Mouse (Mus musculus) lung, postnatal 10 days (tissue): Measurements from ENCODE around the gene Cobll1.
A peak's percentile ranks its signal among the peaks of the same experiment; 100 is the strongest.

Experiments
- DNase-seq: peaks from one replicate; pipeline ENCODE4 v3.0.0; 2021

The Cobll1 gene

DNA sequence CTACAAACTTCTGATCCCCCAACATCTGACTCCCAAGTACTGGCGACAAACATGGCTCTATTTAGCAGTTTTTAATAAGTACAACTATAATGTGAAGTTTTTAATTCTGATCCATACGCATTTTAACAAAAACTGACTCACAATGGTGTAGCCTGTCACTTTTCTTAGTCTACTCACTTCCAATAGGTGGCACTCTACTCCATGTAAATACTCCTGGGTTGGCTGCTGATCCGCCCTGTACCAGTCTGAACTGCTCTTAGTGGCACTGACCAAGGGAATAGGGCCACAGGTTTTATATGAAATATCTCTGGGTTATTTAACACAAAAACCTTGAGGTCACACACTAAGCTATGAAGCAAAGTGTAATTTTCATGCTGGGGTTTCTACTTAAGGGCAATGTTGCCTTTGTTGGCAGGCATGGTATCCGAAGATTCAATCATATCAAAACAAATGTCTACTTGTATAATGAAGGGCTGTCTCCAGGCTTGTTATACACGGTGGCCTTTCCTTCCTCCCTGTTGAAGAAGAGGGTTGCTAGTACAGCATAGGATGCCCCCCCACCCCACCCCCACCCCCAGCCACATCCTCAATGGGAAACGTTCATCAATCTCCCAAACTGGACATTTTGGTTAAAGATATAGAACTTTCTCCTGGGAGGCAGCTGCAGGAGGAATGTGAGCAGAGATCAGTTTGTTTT is 93.6 kb downstream of the Cobll1 start:
- DNase-seq, result peak; percentile 54

DNA sequence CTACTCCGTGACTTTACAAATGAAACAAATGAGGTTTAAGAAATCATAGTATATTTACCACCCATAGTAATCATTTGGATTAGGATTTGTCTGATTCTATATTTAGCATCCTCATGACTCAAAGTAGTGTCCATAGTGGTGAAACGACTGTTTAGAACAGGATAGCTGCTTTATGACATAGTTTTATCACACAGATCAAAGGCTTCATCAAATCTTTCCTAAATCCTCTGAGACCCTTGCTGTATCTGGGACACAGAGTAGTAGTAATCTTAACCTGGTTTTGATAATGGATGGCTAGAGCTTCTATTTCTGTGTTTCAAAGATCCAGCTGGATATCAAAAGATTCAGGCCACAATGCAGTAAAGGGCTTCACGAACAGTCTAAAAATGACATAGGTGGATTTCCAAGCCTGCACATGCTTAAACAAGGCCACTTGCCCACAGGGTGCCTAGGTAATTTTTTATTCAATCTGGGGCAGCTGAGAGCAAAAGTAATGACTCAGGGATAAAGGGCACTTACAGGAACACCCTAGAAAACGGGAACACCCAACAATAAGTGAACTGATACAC is 98.0 kb downstream of the Cobll1 start:
- no peak for DNase-seq

DNA sequence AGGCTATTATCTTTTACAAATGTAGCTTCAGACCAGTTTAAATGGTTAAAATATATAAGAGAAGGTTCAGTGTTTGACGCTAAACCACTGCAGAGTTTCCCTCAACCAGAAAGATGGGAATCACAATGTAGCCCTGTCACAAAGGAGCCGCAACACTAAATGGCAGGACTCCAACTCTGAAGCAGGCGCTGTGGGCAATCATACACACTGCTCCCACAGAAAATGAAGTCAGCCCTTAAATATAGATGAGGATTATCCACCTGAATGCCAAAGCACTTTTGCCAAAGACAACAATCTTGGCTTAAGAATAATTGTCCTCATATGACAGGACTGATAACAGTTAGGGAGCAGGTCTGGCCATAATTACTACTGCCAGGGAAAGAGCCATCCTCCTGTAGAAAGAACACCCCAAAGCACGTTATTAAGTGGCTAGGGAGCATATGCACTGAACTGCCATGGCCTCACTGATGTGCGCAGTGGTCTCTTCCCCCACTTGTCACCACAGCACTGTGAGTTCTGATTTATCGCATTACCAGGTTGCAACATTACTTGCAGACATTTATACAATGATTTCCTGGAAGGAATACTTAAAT is 98.8 kb downstream of the Cobll1 start:
- peak; percentile 8 for DNase-seq

DNA sequence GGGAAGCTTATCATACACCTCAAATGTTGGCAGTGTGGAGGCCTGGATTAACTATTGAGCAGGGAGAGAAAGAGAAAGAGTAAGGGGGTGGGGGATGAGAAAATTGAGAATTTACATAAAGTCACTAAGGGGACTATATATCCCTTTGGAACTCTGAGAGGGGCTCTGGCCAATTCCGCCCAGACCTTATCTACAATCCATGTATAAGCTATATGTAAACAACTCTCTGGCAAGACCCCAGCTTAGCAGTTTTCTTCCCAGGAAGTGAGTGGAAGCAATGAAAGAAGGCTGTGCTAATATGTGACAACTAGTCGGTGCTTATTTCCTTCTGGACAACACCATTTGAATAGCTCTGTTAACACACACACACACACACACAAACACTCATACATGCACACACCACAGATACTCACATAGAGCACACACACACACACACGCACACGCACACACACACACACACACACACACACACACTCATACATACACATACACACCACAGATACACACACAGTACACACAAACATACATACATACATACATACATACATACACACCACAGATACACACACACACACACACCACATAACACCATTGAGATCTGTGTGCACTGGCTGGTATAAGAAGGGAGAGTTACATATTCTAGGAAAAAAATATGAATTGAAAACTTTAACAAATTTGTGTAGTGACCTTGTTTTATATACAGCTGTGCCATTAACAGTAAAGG is 99.4 kb downstream of the Cobll1 start:
- DNase-seq, result no peak

GRCm38 (mm10) chr2:65138992-65139391 is 100.2 kb downstream of the Cobll1 start:
- no peak for DNase-seq

DNA sequence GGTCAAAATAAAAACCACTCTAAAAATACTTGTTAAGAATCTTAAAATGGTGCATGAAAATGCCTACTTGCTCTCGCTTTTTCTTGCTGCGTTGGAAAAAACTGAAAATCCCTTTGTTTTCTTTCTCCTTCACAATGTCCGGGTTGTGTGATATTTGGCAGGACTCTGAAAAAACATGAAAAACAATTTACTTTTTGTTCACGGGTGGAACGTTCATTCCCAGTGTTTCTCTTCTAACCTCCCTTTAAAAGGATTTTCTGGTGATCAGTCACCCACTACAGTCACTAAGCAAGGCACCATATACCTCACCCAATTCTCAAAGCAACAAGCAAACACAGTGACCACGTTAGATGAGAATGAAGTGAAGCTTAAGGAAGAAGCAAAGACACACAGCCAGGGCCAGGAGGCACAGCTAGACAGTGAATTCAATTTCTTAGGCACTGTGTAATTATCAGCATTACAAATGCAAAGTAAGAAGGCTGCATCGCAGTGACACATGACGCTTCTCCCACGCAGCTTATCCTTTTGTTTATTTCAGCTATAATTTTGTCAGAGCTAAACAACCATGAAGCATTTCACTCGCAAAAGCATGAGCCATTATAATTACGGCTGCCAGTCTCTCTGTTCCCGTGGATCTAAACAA is 112.9 kb downstream of the Cobll1 start:
- DNase-seq, result no peak

DNA sequence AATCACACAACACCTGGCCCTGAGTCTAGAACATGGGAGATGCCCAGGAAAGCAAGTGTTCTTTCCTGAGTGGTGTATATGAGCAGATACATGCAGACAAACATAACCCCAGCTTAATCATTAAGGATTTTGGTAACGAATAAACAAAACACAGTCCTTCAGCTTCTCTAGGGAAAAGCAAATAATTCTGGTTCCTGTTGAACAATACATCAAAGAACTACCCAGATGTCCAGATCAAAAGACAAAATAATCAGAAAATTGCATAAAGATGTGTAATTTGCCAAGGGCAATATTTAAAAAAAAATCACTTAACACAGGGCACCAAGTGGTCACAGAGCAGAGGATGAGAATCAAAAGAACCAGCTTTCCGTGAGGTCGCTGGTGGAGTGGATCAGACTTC is 115.5 kb downstream of the Cobll1 start:
- no peak for DNase-seq

- peak; percentile 72 for DNase-seq
Observed at GRCm38 (mm10) chr2:65121435-65121834, 117.8 kb downstream of the Cobll1 start.

GRCm38 (mm10) chr2:65121012-65121411 is 118.2 kb downstream of the Cobll1 start:
- DNase-seq, result no peak

DNA sequence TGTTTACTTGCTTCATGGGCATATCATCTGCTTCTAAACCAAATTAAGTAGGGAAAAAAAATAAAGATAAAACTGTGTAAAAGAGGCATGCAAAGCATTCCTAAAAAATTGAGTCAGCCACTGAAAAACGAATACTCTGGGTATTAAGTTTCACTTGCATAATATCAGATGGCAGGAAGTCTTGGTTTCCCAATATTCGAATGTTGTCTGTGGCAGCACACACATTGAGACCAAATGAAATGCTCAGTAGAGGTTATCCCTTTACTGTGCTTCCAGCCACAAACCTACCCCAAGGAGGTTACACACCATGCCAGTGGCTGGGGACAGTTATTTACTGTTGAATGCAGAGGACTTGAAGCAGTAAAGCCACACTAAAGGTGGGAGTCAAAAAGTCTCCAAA is 119.1 kb downstream of the Cobll1 start:
- no peak for DNase-seq

- no peak for DNase-seq
Observed at GRCm38 (mm10) chr2:65119667-65120066, 119.5 kb downstream of the Cobll1 start.

DNA sequence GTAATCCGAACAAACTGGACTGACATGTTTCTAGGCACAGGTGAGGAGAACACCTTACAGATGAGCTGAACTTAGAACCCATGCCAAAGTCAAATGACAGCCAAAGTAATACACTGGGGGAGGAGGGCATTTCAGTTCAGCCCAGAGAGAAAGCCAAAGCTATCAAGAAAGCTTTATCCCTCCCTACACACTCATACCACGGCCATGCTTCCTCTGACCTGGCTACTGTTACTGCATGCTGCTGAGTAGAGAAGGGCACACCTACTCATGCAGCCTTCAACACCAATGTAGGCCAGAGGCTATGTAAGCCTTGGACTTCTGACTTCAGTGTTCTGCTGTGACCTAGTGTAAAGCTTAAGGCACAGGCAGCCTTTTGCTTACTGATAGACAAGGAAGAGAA is 120.1 kb downstream of the Cobll1 start:
- no peak for DNase-seq

DNA sequence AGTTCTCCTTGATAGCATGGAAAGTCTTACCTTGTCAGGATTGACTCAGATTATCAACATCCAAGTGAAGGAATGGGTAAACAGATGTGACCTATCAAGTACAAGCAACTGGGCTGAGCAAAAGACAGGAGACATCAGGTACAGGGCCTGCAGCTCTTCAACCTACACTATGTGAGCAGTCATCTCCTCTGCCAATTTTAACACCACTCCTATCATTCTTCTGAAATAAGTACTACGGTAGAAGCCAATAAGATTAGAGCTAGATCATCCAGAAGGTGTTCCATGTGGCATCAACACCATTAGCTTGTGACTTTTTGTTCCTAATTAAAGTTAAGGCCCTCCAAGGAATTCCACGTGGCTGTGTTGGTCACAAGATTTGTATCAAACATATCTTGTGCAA is 121.3 kb downstream of the Cobll1 start:
- DNase-seq, result no peak

- DNase-seq, result no peak
Observed at GRCm38 (mm10) chr2:65116428-65117125, 122.6 kb downstream of the Cobll1 start.

DNA sequence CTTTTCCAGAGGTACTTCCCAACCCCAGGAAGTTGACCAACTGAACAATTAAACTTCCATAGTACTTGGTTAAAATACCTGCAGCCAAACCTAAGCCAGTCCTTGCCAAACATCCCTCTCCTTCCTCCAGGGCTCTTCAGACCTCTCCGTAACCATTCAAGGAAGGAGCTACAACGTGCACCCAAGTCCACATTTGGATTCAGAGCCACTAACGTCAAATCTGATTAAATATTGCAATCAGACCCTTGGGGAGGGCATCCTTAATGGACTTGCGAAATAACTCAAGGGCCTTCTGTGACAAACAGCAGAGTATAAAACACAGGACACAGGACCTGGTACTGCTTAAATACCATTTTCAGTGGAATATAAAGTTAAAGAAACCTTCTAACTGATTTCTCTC is 126.0 kb downstream of the Cobll1 start:
- peak; percentile 20 for DNase-seq

DNA sequence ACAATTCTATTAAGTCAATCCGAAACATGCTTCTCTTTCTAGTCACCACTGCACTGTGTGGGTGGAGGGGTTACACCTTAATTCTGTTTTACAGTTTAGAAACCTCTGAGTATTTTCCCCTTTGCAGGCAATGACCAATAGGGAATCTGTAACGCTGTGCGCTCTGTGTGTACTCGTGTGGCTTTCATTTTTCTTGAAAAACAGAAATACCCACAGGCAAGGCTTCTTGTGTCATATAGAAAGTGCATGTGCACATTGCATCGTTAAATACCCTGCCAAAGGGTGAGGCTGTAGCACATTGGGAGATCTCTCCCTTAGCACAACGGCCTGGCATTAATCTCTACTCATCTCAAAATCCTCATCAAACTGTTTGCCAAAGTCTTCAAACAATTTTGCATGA is 134.6 kb downstream of the Cobll1 start:
- DNase-seq, result no peak

DNA sequence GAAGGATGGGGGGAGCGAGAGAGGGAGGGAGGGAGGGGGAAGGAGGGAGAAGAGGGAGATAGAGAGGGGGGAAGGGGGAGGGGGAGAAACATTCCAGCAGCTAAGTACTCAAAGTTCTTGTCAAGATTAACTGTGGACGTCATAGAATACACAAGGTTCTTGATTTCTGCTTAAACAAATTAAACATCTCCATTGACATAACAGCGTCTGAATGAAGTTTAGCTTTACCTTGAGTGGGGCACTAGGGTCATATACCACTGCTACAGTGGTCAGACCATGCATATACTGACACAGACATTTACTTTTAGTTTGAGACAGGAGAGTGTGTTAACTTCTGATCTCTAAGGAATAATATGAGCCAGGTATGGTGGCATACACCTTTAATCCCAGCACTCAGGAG is 135.4 kb downstream of the Cobll1 start:
- no peak for DNase-seq

DNA sequence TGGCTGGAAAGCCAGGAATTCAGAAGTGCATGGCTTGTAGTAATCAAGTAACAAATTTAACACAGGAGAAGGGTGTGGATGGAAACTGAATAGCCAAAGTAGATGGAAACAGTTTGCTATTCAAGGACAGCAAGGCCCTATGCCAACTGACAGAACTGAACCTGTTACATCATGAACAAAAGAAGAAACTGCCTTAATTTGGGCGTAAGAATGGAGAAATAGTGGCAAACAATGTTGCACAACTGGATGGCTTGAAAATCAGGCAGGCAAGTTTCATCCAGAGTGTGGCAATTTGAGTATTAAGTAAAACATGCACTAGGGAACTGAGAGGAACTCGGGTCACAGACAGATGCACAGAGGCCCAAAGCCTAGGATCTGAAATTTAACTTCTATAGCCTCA is 137.8 kb downstream of the Cobll1 start:
- no peak for DNase-seq

- DNase-seq, result no peak
Observed at GRCm38 (mm10) chr2:65100001-65100400, 139.2 kb downstream of the Cobll1 start.

DNA sequence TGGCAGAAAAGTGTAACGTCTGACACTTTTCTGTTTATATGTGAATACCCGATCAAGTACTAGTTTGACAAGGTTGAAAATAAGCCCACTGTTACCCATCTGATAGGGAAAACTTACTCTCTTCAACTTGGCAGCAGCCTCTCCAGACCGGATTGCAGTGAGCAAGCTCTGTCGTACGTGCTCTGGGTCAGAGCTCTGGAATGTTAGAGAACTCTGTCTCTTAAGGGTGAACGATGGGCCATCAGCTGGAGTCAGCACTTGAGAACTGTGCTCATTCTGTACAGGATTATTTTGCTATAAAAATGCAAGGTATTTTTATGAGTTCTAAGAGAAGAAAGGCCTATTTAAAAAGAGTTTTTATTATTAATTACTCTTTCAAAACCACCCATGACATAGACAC is 143.6 kb downstream of the Cobll1 start:
- DNase-seq, result no peak

DNA sequence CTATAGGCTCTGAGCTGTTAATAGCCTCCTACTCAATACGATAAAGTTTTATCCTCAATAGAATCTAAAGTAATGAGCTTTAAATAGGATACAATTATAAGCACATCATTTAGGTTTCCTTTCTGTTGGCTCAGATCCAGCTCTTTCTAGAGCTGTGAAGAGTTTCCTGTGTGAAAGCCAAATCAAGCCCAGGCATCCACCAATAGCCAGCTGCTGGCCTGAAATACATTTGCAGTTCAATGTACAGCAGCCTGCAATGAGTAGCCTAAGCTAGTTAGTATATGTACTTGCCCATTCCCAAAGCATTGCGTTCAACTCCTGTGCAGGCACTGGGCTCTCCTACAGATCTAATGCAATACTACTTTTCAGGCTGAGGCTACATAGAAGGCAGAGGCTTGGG is 145.2 kb downstream of the Cobll1 start:
- no peak for DNase-seq

- peak; percentile 4 for DNase-seq
Observed at GRCm38 (mm10) chr2:65090986-65091385, 148.2 kb downstream of the Cobll1 start.

- DNase-seq, result no peak
Observed at GRCm38 (mm10) chr2:65087197-65087596, 152.0 kb downstream of the Cobll1 start.
